Mouse (Mus musculus) layer of hippocampus, adult 9-11 months (tissue): Measurements from ENCODE around the gene Stt3b.

Experiments
- DNase-seq: peaks from one replicate; pipeline ENCODE4 v3.0.0; 2022

Gene Stt3b

DNA sequence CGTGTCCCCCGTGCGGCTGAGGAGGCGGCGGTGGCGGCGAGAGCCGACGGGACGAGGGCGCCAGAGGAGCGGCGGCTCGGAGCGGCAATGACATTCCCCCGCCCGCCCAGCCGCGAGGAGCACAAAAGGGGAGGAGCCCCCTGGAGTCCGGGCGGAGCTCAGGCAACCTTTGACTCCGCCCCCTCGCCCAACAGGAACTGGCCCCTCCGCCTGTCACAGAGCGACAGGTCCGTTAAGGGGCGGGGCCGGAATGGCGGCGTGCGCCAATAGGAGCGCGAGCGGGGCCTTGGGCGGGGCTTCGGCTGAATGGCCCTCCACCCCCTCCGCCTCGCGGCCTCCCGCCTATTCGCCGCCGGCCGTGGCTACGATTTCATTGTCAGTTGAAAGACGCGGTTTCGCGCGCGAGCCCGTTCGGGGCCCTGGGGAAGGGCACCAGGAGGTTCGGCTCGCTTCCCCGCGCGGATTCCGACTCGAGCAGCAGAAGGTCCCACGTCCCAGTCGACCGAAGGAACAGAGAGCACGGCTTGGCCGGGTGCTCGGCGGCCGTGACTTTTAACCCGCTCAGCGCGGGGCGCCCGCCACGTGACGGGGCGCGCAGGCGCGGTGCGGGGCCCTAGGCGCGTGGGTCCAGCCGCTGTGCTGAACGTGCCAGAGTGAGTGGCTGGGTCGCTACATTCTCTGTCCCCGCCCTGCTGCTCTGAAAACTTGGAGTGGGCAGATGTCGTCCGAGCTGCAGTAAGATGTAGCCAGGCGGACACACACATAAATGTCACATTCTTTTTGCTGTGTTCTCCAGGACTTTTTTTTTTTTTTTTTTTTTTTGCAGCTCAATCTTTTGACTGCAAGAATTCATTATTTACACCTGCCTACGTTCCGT, at the start of gene Stt3b:
TSS of gene Stt3b (minus strand) at position 76 of the 877 bp plus-strand sequence.
- peak; percentile 99 for DNase-seq

DNA sequence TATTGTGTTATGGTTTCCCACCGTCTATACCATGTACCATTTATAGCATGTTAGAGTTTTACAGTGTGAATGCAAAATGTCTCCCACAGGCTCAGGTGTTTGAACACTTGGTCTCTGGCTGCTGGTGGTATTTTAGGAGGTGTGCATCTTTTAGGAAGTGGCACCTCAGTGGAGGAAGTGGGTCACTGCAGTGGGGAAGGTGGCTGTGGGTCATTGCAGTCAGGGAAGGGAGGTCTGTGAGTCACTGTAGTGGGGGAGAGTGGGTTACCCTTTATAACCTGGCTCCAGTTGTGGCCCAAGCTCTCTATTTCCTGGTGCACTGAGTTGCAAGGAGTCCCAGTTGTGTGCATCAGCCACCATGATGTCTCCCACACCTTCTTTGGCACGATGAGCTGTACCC, 48.2 kb upstream of the Stt3b start:
- no peak for DNase-seq

- DNase-seq, result no peak
These were observed 47.8 kb upstream of the Stt3b start for GRCm38 (mm10) chr9:115357996-115358395.

DNA sequence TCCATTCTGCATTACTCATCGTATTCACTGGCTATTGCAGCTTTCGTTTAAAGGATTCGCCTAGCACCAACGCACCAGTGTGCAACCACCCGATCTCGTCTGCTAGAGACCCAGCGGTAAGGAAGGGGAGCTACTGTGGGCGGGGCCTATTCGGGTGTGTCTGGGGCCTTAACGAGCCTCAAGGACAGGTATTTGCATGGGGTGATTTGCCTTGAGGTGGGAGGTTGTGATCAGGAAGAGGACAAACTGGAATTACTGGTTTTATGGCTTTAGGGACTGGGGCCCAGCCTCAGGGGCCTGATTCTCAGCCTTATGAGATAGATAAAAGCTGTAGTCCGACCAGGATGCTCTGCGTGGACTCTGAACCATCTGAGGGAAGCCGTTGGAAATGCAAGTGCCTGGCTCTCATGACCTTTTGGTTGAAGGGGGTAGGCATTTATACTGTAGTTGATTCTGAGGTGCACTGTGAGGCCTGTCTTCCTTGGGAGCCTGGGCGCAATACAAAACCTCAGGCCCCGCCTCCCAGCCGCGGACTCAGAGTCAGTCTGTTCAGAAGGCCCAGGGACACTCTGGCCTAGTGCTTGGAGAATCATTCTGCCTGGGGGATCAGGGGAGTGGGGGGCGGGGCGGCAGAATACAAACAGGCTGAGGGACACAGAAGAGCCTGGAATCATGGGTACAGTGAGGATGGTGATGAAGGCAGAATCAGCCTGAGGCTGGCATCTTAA, 46.7 kb upstream of the Stt3b start:
- DNase-seq, result no peak

DNA sequence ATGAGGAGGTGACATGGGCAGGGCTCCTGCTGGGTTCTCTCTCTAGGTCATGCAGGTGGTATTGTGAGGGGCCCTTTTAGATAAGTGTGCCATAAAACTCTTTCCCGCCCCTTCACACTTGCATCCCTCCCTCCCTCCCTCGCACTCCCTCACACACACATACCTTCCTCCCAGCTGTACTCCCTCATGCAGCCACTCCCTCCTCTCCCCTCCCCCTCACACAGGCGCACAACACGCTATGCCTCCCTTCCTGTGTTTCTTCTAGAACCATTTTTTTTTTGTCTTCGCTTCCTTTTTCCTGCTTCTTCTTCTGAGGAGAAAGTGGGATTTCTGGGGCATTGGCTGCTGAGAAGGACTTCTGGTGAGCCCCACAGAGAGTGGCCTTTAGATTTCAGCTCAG, 45.8 kb upstream of the Stt3b start:
- no peak for DNase-seq

DNA sequence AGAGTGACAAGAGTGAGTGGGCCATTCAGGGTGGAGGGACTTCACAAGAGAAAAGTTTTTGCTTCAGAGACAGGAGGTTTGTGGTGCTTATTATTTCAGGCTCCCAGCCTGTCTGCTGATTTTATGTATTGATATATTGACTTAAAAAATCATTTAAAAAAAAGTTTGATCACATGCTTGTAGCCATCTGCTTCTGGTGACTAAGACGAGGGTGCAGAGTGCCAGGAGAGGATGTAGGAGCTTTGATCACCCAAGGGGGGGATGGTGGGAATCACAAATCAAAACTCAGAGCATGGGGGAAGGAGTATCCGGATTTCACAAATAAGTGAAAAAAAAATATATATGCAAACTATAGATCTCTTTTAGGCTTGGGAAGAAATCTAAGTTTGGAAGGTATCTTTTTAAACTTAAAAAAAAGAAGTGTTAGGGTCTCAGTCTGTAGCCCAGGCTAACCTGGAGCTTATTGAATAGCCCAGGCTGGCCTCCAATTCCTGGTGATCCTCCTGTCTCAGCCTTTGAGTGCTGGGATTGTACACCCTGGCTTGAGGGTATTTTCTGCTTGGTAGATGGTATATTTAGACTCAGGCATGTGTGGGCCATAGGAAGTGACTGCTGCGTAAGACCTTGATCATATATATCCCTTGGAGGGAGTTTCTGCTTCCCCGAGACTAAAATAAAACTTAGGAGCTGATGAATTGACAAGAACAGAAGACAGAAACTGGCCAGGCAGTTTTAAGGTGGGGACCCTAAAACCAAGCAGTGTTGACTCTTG, 39.7 kb upstream of the Stt3b start:
- peak; percentile 26 for DNase-seq

GRCm38 (mm10) chr9:115349106-115349505, 38.9 kb upstream of the Stt3b start:
- DNase-seq, result no peak

GRCm38 (mm10) chr9:115344930-115345329, 34.7 kb upstream of the Stt3b start:
- DNase-seq, result no peak

GRCm38 (mm10) chr9:115341576-115341975, 31.4 kb upstream of the Stt3b start:
- no peak for DNase-seq

GRCm38 (mm10) chr9:115340212-115340815, 30.1 kb upstream of the Stt3b start:
- DNase-seq, result no peak

DNA sequence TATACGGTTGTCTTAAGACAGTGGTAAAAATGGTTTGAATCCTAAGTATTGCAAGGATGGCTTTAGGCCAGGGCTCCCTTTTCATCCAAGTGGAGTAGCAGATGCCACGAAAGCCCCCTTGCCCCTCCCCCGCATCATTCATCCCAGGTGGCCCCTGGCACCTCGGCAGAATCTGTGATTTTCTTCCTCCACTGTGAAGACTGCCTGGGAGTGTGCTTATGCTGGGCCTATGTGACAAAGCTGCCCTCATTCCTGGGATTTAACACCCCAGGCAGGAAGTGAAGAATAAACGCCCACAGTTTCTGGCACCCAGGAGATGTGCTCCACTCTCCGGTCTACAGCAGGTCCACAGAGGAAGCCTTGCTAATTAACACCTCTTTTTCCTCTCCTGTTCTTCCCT, 28.6 kb upstream of the Stt3b start:
- peak; percentile 28 for DNase-seq

DNA sequence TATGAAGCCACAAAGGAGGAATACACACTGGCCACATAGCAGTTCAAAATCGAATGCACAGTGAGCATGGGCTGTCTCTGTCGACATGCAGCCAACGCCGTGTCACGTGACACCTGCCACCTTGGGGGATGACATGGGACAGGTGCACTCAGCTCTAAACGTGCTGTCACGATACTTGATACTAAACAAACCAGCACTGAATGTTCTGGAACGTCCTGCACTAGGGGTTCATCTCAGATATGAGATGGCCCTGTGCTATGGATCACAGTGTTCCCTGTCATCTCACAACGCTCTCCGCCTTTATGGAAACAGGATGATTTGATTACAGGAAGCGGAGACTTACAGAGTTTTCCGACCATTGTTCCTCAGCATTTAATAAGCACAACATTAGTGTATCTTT, 22.8 kb upstream of the Stt3b start:
- DNase-seq, result no peak

DNA sequence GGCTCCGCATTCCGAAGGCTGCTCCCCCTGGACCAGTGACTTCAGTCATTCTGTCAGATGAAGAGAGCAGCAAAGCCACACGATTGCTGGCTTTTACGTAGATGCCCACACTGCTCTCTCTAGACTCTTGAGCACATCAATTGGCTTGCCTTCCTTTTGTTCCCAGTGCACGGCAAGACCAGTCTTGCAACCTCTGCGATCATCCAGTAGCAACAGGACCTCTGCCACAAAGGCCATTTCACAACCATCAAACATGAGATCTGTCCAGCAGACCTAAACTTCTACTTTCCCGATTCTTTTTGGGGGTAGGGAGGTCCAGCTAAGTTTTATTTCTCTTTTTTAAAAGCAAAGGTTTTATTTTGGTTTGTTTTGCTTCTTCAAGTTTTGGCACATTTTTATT, 22.1 kb upstream of the Stt3b start:
- DNase-seq, result no peak

DNA sequence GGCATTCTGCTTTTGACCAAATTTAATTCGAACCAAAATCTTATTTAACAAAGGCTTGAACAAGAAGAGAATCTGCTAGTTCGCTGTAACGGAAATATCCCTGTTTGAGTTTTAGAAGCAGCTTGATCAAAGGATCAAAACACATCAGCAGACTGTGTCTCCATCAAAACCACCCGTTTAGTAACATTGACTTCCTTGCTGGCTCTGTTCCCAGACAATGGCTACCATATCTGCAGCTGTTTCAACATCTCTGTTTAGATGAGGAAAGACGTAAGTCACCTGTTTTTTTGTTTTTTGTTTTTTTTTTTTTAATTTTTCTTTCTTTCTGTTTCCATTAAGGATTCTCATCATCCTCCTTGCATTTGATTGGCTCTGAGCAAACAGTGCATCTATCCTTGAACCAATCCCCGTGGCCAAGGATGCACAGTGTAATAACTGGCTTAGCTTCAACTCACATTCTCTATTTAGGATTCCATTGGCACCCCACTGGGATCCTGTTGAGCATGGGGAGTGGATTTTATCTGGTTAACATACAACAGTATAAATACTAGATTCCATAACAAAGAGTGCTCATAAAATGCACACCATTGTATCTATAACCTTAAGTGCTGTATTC, 20.7 kb upstream of the Stt3b start:
- no peak for DNase-seq

DNA sequence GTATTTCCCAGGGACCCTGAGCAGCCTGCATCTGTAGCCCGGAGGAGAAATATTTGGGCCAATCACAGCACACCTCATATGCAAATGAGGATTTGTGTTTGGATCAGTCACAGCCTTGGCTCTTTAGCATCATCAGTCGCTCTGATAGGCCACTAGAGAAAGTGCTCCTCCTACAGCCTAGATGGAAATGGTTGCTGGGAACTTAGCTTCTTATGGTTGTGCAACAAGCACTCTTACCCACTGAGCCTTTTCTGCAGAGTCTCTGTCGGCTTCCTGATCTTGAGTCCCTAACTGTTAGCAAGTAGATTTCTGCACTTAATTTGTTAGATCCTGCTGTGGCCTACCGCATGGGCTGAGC, 16.3 kb upstream of the Stt3b start:
- DNase-seq, result no peak

DNA sequence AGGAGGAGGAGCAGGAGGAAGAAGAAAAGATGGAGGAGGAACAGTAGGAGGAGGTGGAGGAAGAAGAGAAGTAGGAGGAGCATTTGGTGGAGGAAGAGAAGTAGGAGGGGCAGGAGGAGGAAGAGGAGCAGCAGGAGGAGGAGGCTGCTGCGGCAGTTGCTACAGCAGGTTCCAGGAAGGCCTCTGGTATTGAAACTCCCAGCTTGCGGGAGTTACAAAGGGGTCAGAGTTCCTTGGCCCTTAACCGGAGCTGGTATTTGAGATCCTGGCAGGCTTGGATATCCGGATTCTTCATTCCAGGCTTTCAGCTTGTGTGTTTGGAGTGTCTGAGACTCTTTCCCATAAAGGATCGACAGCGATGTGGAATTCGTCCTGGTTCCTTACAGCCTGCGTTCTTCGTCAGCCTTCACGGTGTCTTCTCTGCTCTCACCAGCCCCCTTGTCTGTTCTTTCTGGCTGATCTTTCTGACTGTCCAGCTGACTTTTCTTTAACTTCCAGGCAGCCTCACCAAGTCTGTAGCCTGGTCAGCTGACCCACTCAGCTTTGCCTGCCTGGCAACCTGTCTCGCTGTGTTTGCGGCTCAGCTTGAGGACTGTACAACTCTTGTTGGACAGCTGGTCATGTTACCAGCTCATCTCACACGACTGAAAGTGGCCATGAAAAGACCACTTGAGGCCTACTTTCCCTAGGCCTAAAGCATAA, 15.8 kb upstream of the Stt3b start:
- no peak for DNase-seq

DNA sequence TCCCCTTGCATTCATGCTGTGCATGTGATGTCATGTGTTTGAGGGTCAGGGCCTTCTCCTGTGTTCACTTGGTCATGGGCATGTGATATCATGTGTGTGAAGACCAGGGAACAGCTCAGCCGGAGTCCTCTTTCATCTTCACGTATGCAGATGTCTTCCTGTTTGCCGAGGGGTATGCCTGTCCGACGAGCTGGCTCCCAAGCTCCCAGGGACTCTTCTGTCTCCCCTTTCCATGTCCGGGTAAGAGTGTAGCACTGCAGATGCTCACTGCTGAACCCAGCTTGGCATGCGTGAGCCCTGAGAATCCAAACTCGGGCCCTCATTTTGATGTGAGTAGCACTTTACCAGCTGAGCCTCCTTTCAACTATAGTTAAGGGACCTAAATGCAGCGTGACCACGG, 13.4 kb upstream of the Stt3b start:
- DNase-seq, result no peak

DNA sequence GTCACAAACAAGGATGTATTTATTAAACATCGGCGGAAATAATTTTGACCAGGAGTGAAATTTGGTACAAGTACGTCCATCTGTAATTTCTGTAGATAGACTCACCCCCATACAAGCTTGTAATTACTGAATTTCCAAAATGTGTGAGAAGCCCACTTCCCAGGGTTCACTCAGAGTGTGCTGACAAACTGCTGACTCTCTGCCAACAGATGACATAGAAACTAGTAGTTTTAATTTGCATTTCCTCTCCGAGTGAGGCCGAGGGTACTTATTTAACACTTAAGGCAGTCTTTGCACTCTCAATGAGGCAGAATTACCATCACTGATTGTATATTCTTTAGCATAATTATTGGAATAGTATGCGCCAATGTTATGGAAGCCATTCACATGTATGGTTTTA, 12.2 kb upstream of the Stt3b start:
- DNase-seq, result no peak

DNA sequence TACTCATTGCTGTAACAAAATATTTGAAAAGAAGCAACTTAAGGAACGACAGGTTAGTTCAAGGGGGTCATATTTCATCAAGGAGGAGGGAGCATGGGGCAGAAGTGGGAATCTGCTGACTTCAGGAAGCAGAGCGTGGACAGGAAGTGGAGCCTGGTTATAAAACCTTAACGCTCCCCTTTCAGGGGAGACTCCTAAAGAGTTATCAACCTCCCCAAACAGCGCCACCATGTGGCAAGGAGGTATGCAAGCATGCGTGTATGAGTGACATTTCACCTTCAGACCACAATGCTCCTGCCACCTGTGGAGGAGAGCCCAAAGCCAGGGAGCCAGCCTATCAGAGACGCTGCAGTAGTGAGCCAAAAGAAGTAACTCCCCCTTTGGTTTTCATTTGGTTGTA, 10.8 kb upstream of the Stt3b start:
- no peak for DNase-seq

GRCm38 (mm10) chr9:115320156-115320555, 9.9 kb upstream of the Stt3b start:
- no peak for DNase-seq

DNA sequence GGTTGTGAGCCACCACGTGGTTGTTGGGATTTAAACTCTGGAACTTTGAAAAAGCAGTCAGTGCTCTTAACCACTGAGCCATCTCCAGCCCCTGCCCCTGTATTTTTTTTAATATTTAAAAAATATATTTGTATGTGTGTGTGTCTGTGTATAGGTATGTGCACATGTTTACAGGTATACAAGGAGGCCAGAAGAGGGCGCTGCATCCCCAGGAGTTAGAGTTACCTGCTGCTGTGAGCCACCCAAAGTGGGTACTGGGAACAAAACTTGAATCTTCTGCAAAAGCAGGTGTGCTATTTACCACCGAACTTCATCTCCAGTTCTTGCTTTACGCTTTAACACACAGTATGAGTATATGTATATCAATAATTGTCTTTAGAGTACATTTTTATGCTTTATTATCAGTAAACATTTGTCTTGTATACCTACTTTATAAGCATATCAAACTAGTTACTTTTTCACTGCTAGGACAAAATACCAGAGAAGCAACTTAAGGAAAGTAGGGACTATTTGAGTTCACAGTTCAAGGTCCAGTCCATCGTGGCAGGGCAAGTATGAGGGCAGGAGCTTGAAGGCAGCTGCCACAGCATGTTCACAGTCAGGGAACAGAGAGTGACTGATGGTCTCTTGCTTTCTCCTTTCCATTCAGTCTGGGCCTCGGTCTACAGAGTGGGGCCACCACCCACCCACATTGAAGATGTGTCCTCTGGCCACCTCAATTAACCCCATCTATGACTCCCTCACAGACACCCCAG, 8.6 kb upstream of the Stt3b start:
- DNase-seq, result no peak
